Mouse (Mus musculus): Measurements from ENCODE around the gene Tmem167b.

The Tmem167b gene

DNA sequence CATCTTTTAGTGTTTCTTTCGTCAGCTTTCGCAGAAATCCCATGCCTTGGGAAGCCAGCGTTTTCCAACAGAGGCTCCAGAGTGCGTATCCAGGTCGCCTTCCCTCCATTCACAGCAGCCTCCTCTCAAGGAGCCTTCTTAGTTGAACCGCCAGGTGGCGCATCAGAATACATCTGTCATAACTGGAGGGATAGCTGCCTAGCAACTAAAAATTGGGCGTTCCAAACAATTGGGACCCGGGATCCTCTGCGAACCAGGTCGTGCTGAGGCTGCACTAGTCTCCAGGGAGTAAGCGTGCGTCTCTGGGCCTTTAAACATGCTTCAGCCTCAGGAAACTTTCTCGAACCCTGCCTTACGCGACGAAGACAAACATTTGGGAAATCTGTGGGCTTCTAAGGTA, 25.0 kb downstream of the Tmem167b start:
- peak; percentile 89 for DNase-seq (ENCODE audit: inconsistent ontology term)

DNA sequence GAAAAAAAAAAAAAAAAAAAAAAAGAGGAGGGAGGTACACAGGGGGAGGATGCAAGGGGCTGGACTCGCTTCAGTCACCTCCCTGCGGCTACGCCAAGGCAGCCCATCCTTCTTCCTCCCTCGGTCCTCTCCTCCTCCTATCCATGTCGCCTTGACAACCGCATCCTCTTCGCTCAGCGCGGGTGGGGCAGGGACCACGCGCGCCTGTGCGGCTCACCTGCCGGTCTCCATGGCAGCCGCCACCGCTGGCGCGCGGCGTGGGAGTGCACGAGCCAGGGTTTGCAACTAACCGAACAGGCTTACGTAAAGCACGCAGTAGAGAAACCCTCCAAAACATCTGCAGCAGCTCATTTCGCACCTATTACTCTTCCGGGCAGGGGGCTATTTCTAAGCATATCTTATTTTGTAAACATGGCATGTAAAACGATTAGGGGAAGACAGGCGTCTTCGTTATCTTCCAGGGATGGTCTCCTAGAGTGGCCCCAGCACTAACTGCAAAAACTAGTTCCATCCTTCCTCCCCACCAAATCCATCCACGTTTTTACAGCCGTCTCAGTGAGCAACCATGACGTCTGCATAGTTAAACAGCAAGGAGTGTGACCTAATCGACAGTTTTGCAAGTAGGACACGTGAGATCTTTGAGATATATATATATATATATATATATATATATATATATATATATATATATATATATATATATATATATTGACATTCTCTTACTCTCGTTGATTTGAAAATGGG, 25.6 kb downstream of the Tmem167b start, which contains the start of gene 5330417C22Rik:
TSS of gene 5330417C22Rik (minus strand) at position 20 of the 744 bp plus-strand sequence.
- peak; percentile 43 for DNase-seq (ENCODE audit: inconsistent ontology term)

DNA sequence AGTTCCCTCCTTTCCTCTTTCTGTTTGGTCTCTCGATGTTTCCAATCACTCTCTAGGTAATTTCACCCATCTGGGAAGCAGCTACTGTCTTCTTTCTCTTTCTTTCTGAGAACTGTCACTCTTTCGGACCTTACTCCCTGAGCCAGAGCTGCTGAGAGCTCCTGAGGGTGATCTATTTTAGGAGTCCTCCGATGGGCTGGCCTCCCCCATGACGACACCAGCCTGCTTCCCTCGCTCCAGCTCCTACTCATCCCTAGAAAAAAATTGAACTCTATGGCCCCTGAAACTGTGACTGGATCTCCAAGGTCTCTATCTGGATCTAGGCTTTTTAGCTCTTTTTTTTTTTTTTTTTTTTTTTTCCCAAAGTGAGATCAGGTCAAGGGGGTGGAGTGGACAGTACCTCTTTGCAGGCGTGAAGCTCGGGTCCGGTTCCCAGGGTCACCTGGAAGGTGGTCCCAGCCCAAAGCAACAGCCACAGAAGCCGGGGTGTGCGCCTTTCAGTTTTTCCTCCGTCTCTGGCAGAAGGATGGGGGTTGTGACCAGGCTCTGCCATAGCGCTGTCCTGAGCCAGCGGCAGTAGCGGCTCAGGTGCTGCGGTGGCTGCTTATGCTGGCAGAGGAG, 26.3 kb downstream of the Tmem167b start:
- DNase-seq (ENCODE audit: inconsistent ontology term): no peak

- DNase-seq (ENCODE audit: inconsistent ontology term): no peak
Observed at GRCm38 (mm10) chr3:108533951-108534350, 28.3 kb downstream of the Tmem167b start, which contains the start of gene 1700013F07Rik. Gene 1700013F07Rik (plus strand): TSS chr3:108534150.

- DNase-seq (ENCODE audit: inconsistent ontology term): peak; percentile 27
Observed at GRCm38 (mm10) chr3:108533114-108533885, 29.0 kb downstream of the Tmem167b start.

- DNase-seq (ENCODE audit: inconsistent ontology term): no peak
Observed at GRCm38 (mm10) chr3:108528489-108528888, 33.8 kb downstream of the Tmem167b start.

- no peak for DNase-seq (ENCODE audit: inconsistent ontology term)
Observed at GRCm38 (mm10) chr3:108523415-108523814, 38.9 kb downstream of the Tmem167b start.

DNA sequence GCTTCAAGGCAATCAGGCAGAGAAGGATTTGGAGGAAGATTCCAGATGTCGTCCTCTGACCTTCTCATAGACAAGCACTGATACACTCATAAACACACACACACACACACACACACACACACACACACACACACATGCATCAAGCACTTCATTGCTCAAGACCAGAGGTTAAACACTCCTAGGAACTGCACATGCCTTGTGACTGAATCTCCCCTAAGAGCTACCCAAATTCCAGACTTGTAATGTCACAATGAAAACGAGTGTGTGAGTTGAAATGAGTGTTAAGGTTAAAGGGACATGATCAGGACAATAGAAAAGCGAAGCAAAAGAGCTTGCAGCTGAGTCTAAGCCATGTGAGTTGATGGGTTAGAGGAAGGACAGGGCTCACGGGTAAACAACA, 44.0 kb downstream of the Tmem167b start:
- peak; percentile 41 for DNase-seq (ENCODE audit: inconsistent ontology term)

DNA sequence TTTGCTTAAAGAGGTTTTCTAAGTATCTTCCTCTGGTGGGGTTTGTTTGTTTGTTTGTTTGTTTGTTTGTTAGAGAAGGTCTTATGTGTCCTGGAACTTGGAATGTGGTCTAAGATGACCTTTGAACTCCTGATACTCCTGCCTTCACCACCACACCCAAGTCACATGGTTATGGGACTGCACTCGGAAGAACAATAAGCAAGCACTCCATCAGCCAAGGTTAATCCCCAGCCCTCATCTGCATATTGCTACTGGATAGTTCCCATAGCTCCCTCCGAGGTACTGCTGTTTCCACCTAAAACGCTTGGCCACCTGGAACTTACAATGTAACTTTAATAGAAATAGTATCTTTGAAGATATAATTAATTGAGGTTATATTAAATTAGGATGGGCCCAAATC, 48.8 kb downstream of the Tmem167b start:
- DNase-seq (ENCODE audit: inconsistent ontology term): no peak

DNA sequence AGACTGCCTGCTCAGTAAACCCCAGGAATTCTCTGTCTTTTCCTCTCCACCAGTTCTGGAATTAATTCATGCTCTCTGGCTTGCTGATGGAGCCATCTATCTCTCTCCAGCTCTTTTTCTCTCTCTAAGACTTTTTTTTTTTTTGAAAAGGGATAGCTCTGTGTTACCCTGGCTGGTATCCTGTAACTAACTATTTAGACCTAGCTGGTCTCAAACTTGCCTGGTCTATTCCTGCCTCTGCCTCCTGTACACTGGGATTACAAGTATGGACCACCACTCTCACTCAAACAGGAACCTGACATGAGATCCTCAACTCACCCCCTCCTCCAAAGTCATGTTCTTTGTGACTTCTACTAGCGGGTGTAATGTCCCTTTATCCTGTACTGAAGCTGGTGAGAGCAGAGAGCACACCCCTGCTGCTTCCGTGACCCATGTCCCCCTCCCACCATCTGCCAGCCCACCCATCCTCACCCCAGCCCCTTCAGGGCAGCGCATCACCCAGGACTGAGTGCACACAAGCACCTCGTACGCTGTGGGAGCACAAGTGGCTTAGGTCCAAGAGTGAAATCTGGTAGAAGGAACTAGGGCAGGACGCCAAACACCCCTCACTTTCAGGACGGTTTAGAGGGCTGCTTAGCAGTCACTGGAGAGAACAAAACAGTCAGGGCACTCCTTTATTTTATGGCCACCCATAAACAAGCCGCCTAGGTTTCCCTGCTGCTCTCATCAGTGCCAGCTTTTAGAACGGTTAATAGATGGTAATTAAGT, 51.4 kb downstream of the Tmem167b start:
- DNase-seq (ENCODE audit: inconsistent ontology term): no peak

DNA sequence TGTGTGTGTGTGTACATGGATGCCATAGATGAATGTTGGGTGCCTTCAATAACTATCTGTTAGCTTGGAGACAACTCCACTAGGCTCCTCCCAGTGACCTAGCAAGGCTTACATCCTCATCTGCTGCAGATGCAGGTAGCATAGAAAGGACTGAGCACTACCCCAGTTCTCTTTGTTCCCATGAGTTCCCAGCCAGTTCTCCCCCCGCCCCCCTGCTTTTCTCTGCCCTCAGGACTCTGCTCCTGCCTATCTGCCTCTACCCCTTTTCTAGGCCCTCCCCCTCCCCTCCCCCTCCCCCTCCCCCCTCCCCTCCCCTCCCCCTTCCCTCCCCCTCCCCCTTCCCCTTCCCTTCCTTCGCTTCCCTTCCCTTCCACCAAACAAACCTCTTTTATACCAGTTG, 52.1 kb downstream of the Tmem167b start:
- DNase-seq (ENCODE audit: inconsistent ontology term): no peak

DNA sequence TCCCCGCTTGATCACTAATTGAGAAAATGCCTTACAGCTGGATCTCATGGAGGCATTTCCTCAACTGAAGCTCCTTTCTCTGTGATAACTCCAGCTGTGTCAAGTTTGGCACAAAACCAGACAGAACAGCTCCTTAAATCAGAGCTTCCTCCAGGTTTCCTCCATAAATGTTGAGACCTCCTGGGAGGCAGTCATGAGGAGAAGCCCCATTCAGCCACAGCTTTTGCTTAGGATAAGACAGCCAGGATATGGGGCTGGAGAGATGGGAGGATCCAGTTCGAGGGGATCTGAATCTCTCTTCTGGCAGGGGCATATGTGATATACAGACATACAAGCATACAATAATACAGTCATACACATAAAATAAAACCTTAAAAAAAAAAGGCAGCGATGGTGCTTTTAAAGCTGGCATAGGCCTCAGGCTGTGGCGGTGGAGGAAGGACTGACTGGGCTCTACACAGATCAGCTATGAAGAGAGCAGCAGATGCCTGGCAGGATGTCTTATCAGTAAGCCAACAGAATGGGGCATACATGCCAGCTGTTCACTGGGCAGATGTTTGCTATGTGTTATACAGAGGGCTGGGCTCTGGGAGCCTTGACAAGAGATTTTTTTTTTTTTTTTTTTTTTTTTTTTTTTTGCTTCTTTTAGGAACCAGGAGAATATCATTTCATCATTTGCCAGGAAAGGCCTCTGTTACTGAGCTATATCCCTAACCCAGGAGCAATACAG, 53.4 kb downstream of the Tmem167b start:
- no peak for DNase-seq (ENCODE audit: inconsistent ontology term)
